ENCODE assay signal across 8 mouse cellular contexts in genomic region chr10:85655881-85656280, GRCm38 (mm10).
DNase-seq lines count a peak whose midpoint lies in the region; ATAC-seq and TF ChIP-seq lines count a peak whose summit lies in the region.
"Had no signal": no experiment of that assay in that cellular context is flagged by ENCODE, and none has a peak within 500 bp of the region (broad histone marks: within the 10 kb centered on the region; RNA-seq: fewer than 3 reads in every experiment).

No protein-coding gene starts in this region.

- H3K36me3 ChIP-seq in thymus, adult 2 months (ENCODE audit: control insufficient read depth, insufficient read depth, low read length): no peaks in the 10 kb centered on the region

- no peaks in the 10 kb centered on the region for H3K27me3 ChIP-seq in thymus, adult 2 months (ENCODE audit: control insufficient read depth, insufficient read depth, low read length)
- H3K27me3 ChIP-seq: embryonic facial prominence, embryonic 13.5 days had no signal

- peak; percentile 19; the same call in 1 of the 2 replicates for ATAC-seq in granulocyte monocyte progenitor cell, adult 5-6 weeks (replicated peaks; ENCODE audit: poor library complexity, severe bottlenecking)

- no peak overlapping the region for H3K4me3 ChIP-seq in thymus, adult 2 months (ENCODE audit: control insufficient read depth, insufficient read depth, low read length)
- H3K4me3 ChIP-seq: embryonic facial prominence, embryonic 13.5 days had no signal

- DNase-seq in kidney, postnatal 4 days: peak; percentile 13 to 49
- DNase-seq in kidney, adult 18-20 months: no peak
- peak; percentile 54 to 74 for DNase-seq in heart, postnatal 10 days
- peak; percentile 77 to 81 for DNase-seq in lung, postnatal 4 days
- DNase-seq in thymus, adult 2 months: no peak
- DNase-seq in cerebellum, adult 9-10 months: no peak

- no peaks in the 10 kb centered on the region for H3K4me1 ChIP-seq in thymus, adult 2 months (replicated peaks; ENCODE audit: control insufficient read depth, insufficient read depth, low read length)

- TF ChIP-seq CTCF in thymus, adult 2 months (IDR thresholded peaks at IDR 0.05; ENCODE audit: borderline replicate concordance, control insufficient read depth, extremely low read depth, insufficient read depth, low read length, poor library complexity): no peak

- TF ChIP-seq POLR2A in thymus, adult 2 months (IDR thresholded peaks at IDR 0.05; ENCODE audit: control insufficient read depth, extremely low read depth, insufficient read depth, low read length, poor library complexity): no peak

- H3K27ac ChIP-seq in thymus, adult 2 months (ENCODE audit: control insufficient read depth, insufficient read depth, low read length): no peak overlapping the region
- H3K27ac ChIP-seq: embryonic facial prominence, embryonic 13.5 days had no signal

- WGBS in thymus, adult 2 months: 32% methylated on average over 4 of the region's 4 CpGs

- intact Hi-C loops in heart, postnatal 10 days (cut with DNase I): no loop called here

Comparison
In these comparisons a context has a peak if more than half of its experiments do, and no peak if none do; other contexts are left out.
1. DNase-seq: peak in kidney, postnatal 4 days (2 of 2), heart, postnatal 10 days (2 of 2) and lung, postnatal 4 days (2 of 2); none in kidney, adult 18-20 months (single experiment), thymus, adult 2 months (single experiment) and cerebellum, adult 9-10 months (single experiment).